Mouse (Mus musculus): ENCODE results near the gene Etnk1. TPM values are rescaled to one million over a fixed set of nuclear protein-coding genes. Genes with fewer than 3 reads are reported as not detected.

Etnk1 gene
- 31.8 and 33.5 TPM in 2 replicates for polyA plus RNA-seq (2015; fragmentation: Nextera tagmentation; extraction: Ambion mirVana)

DNA sequence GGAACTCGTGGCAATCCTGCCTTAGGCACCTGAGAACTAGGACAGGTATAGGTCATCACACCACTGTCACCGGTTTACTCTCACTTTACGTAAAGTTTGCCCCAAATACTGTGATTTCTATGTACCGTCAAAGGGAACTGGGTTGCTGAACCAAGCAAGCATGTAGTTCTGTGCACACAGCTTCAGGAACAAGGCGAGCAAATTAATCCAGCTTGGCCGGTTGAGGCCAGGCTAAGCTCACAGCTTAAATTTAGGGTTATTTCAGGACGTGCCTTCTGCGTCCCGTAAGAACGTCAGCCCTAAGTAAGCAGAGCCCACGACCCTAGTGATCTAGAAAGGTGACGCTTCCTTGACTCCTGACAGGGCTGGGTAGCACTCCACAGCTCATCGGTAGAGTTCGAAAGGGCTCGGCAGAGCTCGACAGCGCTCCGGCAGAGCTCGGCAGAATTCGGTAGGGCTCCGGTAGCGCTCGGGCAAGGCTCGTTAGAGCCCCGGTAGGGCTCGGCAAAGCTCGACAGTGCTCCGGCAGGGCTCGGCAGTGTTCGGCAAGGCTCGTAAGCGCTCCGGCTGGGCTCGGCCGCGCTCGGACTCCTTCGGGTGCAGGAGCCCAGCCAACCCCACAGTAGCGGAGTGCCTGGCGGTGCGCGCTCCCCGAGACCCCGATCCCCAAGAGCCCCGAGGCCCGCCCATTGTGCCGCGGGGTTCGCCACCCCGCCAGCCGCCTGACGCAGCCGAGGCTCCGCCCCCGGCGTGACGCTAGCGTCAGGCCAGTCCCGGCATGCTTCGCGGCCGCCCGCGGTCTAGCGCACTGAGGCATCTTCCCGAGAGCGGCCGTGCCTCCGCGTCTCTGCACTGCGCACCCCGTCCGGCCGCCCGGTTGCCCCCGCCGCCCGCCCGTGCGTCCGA lies at the start of gene Etnk1:
Gene Etnk1 (plus strand): TSS at position 770 of the 906 bp plus-strand sequence.
- H3K9me3 ChIP-seq, result no peaks in the 10 kb centered on the region
- no peaks in the 10 kb centered on the region for H3K27me3 ChIP-seq
- H3K27ac ChIP-seq (replicated peaks), result peak within 1 kb of the TSS; percentile 94
- ATAC-seq (replicated peaks), result peak; percentile 97
- H3K9ac ChIP-seq (replicated peaks), result peak within 1 kb of the TSS; percentile 91
- H3K36me3 ChIP-seq, result 0 out of 2 replicates have a peak, but pooled peaks cover 4% of the 10 kb centered on the region
- peak within 1 kb of the TSS; percentile 83 for H3K4me2 ChIP-seq (replicated peaks)
- under 1% methylated on average over 80 of the region's 81 CpGs for WGBS
- H3K4me3 ChIP-seq, result peak within 1 kb of the TSS; percentile 96
- peaks cover 34% of the 10 kb centered on the region for H3K4me1 ChIP-seq

DNA sequence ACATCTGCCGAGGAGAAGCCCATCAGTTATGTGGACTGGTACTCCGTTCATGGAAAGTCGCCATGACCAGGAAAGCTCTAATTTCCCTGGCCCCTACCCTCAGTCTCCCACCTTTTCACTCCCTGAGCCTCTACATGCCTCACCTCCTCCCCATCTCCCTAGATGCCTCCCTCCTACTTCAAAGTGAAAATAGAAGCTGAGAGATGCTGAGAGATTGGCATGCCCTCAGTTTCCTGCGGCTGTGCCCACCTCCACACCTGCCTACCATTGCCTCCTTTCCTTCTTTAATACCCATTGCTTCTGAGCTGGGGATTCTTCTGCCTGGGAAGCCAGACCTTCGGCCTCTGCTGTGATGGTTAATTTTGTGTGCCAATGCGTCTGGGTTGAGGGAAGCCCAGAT lies 47.7 kb upstream of the Etnk1 start:
- no peak for ATAC-seq (replicated peaks)
- Histone ChIP-seq H3K9me3 (no peaks in the 10 kb centered on the region), H3K27ac (replicated peaks) (no peak overlapping the region), H3K4me3 (no peak overlapping the region), H3K27me3 (no peaks in the 10 kb centered on the region), H3K4me2 (replicated peaks) (no peak overlapping the region), H3K9ac (replicated peaks) (no peak overlapping the region), H3K36me3 (no peaks in the 10 kb centered on the region), H3K4me1 (no peaks in the 10 kb centered on the region)
- WGBS, result 95% methylated on average over 6 of the region's 6 CpGs

DNA sequence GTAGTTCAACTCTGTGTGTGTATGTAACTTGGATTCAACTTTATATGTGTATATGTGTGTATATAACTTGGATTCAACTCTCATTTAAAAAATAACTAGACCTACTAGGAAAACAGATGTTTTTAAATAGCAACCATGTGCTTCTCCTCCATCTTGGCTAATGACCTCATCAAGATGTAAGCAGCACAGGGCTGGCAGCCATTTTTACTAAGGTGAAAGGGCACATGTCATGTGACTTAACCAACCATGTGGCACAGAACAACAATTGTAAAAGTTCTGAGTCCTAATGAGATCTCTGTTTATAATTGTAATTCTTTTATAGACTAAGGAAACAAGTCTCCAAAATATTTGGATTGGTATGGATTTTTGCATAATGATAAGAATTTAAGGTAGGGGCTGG lies 41.3 kb upstream of the Etnk1 start:
- no peak overlapping the region for H3K4me2 ChIP-seq (replicated peaks)
- H3K27me3 ChIP-seq, result no peaks in the 10 kb centered on the region
- no peak overlapping the region for H3K9ac ChIP-seq (replicated peaks)
- H3K36me3 ChIP-seq, result no peaks in the 10 kb centered on the region
- no peak for ATAC-seq (replicated peaks)
- H3K4me1 ChIP-seq, result no peaks in the 10 kb centered on the region
- H3K27ac ChIP-seq (replicated peaks), result no peak overlapping the region
- no peak overlapping the region for H3K4me3 ChIP-seq
- H3K9me3 ChIP-seq, result no peaks in the 10 kb centered on the region

DNA sequence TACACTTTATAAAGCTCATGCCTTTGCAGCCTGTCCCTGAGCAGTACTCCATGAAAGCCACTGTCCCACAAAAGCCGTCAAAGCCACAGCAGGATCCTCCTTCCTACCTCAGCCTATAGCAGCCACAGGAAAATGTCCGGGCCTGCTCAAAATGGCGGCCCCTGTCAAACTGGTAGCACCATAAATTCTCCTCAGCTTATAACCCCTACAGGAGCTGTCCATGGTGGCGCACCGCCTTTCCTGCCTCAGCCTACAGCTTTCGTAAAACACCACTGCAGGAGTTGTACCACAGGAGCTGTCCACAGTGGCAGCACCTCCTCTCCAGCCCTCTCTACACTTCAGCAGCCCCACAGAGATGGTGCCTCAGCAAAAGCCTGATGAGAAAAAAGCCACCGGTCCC lies 37.6 kb upstream of the Etnk1 start:
- H3K9me3 ChIP-seq, result no peaks in the 10 kb centered on the region
- H3K4me2 ChIP-seq (replicated peaks), result no peak overlapping the region
- WGBS, result 91% methylated on average over 7 of the region's 7 CpGs
- no peak overlapping the region for H3K4me3 ChIP-seq
- no peaks in the 10 kb centered on the region for H3K27me3 ChIP-seq
- no peaks in the 10 kb centered on the region for H3K4me1 ChIP-seq
- H3K36me3 ChIP-seq, result no peaks in the 10 kb centered on the region
- no peak for ATAC-seq (replicated peaks)
- H3K27ac ChIP-seq (replicated peaks), result no peak overlapping the region
- no peak overlapping the region for H3K9ac ChIP-seq (replicated peaks)

DNA sequence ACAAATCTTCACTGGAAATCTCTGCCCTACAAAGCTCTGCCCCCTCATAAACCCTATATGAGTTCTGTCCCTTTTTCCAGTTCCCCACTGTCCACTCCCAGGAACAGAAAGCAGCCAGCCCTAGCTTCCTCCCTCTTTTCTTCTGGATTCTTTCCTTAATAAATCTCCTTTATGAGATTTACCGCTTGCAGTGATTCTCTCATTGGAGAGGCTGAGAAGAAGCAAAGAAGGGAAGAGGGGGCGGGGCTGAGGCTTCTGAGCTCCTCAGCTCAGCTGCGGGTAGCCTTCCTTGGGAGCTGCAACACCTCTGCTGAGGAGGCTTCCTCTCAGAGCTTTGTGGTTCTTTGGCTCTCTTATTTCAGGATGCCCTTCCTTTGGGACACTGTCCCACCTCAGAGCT lies 37.1 kb upstream of the Etnk1 start:
- WGBS, result 75% methylated on average over 3 of the region's 3 CpGs
- no peak overlapping the region for H3K9ac ChIP-seq (replicated peaks)
- H3K27ac ChIP-seq (replicated peaks), result no peak overlapping the region
- ATAC-seq (replicated peaks), result no peak
- H3K9me3 ChIP-seq, result no peaks in the 10 kb centered on the region
- H3K4me3 ChIP-seq, result no peak overlapping the region
- H3K4me1 ChIP-seq, result no peaks in the 10 kb centered on the region
- H3K36me3 ChIP-seq, result no peaks in the 10 kb centered on the region
- no peaks in the 10 kb centered on the region for H3K27me3 ChIP-seq
- H3K4me2 ChIP-seq (replicated peaks), result no peak overlapping the region

DNA sequence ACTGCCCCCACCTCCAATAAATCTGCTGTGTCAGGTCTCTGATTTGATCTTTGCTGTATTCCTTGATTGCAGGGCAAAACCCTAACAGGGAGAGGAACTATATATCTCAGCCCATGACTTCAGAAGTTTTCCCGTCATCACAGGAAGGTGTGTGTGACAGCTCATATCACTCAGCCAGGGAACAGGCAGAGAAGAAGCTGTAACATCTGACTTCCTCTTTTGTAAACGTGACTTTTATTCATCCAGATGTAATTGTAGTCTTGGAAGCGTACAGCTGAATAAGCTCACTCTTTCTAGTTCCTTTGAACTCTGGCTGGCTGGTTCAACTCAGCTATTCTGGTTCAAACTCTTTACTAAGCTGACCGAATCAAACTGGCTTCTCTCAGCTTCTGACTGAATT lies 36.6 kb upstream of the Etnk1 start:
- H3K9ac ChIP-seq (replicated peaks), result no peak overlapping the region
- H3K4me2 ChIP-seq (replicated peaks), result no peak overlapping the region
- ATAC-seq (replicated peaks), result no peak
- no peak overlapping the region for H3K27ac ChIP-seq (replicated peaks)
- H3K27me3 ChIP-seq, result no peaks in the 10 kb centered on the region
- no peaks in the 10 kb centered on the region for H3K36me3 ChIP-seq
- H3K4me1 ChIP-seq, result no peaks in the 10 kb centered on the region
- H3K4me3 ChIP-seq, result no peak overlapping the region
- H3K9me3 ChIP-seq, result no peaks in the 10 kb centered on the region
- WGBS, result 86% methylated on average over 4 of the region's 4 CpGs

DNA sequence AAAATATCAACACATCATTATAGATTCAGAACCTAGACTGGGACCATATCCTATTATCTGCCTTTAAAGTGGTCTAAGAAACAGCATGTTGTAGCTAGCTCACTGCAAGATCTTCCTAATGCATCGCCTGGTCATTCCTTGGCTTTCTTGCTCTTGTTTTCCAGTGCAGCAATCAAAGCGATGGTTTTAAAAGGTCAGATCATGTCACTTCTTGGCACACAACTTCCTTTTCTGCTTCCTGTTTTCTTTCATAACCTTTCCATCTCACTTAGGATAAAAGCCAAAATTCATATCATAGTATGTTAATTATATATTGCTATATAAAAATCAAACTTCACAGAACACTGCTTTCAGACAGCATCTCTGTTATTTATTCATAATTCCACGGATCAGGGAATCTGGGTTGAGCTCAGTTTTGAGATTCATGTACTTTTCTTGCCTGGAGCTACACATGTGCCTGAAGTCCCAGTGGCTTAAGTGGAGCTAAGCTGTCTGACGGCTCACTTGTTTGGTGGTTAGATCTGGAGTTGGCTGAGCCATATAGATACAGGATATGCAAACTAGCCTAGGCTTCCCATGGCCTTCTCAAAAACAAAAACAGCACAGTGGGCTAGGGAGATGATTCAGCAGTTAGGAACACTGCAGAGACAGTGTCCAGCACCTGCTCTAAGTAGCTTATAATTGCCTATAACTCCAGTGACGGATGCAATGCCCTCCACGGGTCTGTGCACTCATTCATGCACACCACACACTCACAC lies 34.9 kb upstream of the Etnk1 start:
- H3K9ac ChIP-seq (replicated peaks), result no peak overlapping the region
- no peaks in the 10 kb centered on the region for H3K36me3 ChIP-seq
- no peaks in the 10 kb centered on the region for H3K27me3 ChIP-seq
- no peak for ATAC-seq (replicated peaks)
- WGBS, result 77% methylated on average over 6 of the region's 6 CpGs
- H3K4me2 ChIP-seq (replicated peaks), result no peak overlapping the region
- H3K4me3 ChIP-seq, result no peak overlapping the region
- H3K27ac ChIP-seq (replicated peaks), result no peak overlapping the region
- H3K4me1 ChIP-seq, result no peaks in the 10 kb centered on the region
- H3K9me3 ChIP-seq, result no peaks in the 10 kb centered on the region

DNA sequence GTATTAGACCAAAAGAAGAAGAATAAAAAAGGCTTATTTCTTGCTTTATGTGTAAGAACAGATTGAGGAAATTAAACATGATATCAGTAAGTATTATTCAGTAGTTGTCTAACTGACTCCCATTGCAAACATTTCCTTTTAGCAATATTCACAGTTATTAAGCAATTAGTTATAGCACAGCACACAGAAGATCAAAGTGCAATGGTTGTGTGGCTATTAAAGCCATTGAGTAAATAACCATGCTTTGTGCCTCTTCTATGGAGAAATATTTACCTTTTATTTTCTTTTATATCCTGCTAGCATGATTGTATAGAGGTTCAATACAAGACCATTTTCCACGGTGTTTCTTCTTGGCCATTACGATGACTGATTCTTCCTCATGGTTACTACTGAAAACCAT lies 33.9 kb upstream of the Etnk1 start:
- H3K36me3 ChIP-seq, result no peaks in the 10 kb centered on the region
- H3K4me3 ChIP-seq, result no peak overlapping the region
- no peaks in the 10 kb centered on the region for H3K4me1 ChIP-seq
- no peaks in the 10 kb centered on the region for H3K27me3 ChIP-seq
- 81% methylated on average over 2 of the region's 2 CpGs for WGBS
- H3K27ac ChIP-seq (replicated peaks), result no peak overlapping the region
- no peaks in the 10 kb centered on the region for H3K9me3 ChIP-seq
- H3K4me2 ChIP-seq (replicated peaks), result no peak overlapping the region
- ATAC-seq (replicated peaks), result no peak
- no peak overlapping the region for H3K9ac ChIP-seq (replicated peaks)

DNA sequence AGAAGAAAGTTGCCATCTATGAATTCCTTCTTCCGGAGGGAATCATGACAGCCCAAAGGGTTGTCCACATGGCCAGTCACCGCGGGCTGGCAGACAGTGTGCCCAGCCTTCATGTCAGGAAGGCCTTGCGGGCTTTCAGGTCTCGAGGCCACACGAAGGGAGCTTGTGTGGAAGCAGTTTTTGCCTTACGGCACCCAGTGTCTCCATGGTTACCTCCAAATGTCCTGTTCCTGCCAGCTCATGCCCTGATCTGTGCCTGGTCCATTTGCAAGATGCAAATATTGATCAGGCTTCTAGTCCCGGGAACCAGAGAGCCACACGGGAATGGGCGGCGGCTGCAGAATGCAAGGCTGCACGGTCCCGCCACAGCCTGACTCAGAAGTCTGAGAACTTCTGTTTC lies 31.9 kb upstream of the Etnk1 start:
- H3K36me3 ChIP-seq, result no peaks in the 10 kb centered on the region
- H3K4me1 ChIP-seq, result no peaks in the 10 kb centered on the region
- H3K4me3 ChIP-seq, result no peak overlapping the region
- H3K9me3 ChIP-seq, result no peaks in the 10 kb centered on the region
- 96% methylated on average over 13 of the region's 13 CpGs for WGBS
- no peak overlapping the region for H3K4me2 ChIP-seq (replicated peaks)
- no peak overlapping the region for H3K9ac ChIP-seq (replicated peaks)
- H3K27ac ChIP-seq (replicated peaks), result no peak overlapping the region
- no peak for ATAC-seq (replicated peaks)
- H3K27me3 ChIP-seq, result no peaks in the 10 kb centered on the region

DNA sequence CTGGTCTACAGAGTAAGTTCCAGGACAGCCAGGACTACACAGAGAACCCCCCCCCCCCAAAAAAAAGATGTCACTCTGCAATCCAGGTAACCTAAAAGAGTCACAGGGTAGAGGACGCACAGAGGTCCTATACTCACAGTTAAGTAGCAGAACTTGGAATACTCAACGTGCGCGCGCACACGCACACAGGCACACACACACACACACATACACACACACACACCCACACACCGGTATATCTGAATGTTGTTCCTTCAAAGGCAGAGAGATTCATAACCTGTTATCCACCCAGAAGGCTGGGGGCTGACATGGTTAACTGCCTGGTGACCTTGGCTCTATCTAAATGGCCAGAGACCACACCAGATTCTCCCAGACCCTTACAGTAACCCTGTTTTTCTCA lies 30.3 kb upstream of the Etnk1 start:
- Histone ChIP-seq H3K4me1 (no peaks in the 10 kb centered on the region), H3K27me3 (no peaks in the 10 kb centered on the region), H3K4me3 (no peak overlapping the region), H3K27ac (replicated peaks) (no peak overlapping the region), H3K4me2 (replicated peaks) (no peak overlapping the region), H3K36me3 (no peaks in the 10 kb centered on the region), H3K9me3 (no peaks in the 10 kb centered on the region), H3K9ac (replicated peaks) (no peak overlapping the region)
- 98% methylated on average over 7 of the region's 7 CpGs for WGBS
- ATAC-seq (replicated peaks), result no peak

DNA sequence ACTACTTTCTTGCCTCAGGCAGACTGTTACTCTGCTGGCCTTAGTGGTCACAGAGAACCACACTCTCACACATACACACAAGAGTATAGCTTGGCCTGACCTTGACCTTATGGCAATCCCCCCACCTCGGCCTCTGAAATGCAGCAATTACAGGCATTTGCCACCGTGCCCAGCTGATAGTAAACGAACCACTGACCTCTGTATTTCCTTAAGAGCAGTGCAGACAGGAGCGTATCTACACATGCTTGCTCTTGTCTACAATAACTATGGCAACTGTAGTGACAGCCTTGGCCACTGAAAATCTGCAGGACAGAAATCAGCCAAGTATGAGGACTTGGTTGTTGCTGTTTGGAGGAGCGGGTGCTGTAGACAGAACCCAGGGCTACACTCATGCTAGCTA lies 29.7 kb upstream of the Etnk1 start:
- 82% methylated on average over 5 of the region's 5 CpGs for WGBS
- H3K4me2 ChIP-seq (replicated peaks), result no peak overlapping the region

DNA sequence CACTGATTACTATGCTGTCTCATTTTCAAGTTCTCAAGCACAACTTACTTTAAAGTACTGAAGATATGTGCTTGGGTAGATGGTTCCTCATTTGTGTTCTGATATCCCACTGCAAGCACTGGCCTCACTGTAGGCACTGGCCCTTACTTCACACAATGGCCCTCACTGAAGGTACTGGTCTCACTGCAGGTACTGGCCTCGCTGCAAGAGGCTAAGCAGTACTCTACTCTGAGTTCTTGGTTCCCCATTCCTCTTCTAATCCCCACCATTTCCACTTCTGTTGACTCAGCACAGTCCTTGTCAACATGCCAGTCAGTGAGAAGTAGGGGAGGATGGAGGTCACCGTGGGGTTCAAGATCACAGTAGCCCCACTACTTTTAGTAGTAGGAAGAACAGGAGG lies 27.6 kb upstream of the Etnk1 start:
- no peak for ATAC-seq (replicated peaks)
- Histone ChIP-seq H3K4me3 (no peak overlapping the region), H3K27me3 (no peaks in the 10 kb centered on the region), H3K4me1 (no peaks in the 10 kb centered on the region), H3K27ac (replicated peaks) (no peak overlapping the region), H3K4me2 (replicated peaks) (no peak overlapping the region), H3K36me3 (no peaks in the 10 kb centered on the region), H3K9ac (replicated peaks) (no peak overlapping the region), H3K9me3 (no peaks in the 10 kb centered on the region)
- WGBS, result 87% methylated on average over 2 of the region's 2 CpGs

More for the DNA sequence above, 29.7 kb upstream of the Etnk1 start:
- Histone ChIP-seq H3K27me3 (no peaks in the 10 kb centered on the region), H3K9ac (replicated peaks) (no peak overlapping the region), H3K27ac (replicated peaks) (no peak overlapping the region), H3K9me3 (no peaks in the 10 kb centered on the region), H3K4me1 (no peaks in the 10 kb centered on the region), H3K36me3 (no peaks in the 10 kb centered on the region), H3K4me3 (no peak overlapping the region)
- no peak for ATAC-seq (replicated peaks)
